Comparison of ENCODE assay signal across 9 mouse cellular contexts in genomic region chr14:23705647-23706046, GRCm38 (mm10).
DNase-seq lines count a peak whose midpoint lies in the region.
"Had no signal": no experiment of that assay in that cellular context is flagged by ENCODE, and none has a peak within 500 bp of the region (broad histone marks: within the 10 kb centered on the region; RNA-seq: fewer than 3 reads in every experiment).

No protein-coding gene starts in this region.

- DNase-seq in kidney, postnatal 4 days, result peak; percentile 11 to 27
- DNase-seq in kidney, adult 9 months, result no peak
- peak; percentile 57 for DNase-seq in lung, postnatal 10 days
- DNase-seq in lung, postnatal 25 days (ENCODE audit: low spot score), result no peak
- DNase-seq in brain, adult 2 months (ENCODE audit: low read depth, low spot score), result peak; percentile 69
- peak; percentile 15 to 28 for DNase-seq in lung, postnatal 4 days
- no peak for DNase-seq in Muller cell, postnatal 12 days (ENCODE audit: inconsistent ontology term)
- DNase-seq: adrenal gland, postnatal 25 days; cerebellum, adult 9-11 months had no signal

Comparison
In these comparisons a context has a peak if more than half of its experiments do, and no peak if none do; other contexts are left out.
1. DNase-seq: peak in kidney, postnatal 4 days (2 of 2), lung, postnatal 10 days (single experiment), brain, adult 2 months (single experiment) and lung, postnatal 4 days (2 of 2); none in kidney, adult 9 months (single experiment), lung, postnatal 25 days (single experiment) and Muller cell, postnatal 12 days (single experiment).